In the genomic region with DNA sequence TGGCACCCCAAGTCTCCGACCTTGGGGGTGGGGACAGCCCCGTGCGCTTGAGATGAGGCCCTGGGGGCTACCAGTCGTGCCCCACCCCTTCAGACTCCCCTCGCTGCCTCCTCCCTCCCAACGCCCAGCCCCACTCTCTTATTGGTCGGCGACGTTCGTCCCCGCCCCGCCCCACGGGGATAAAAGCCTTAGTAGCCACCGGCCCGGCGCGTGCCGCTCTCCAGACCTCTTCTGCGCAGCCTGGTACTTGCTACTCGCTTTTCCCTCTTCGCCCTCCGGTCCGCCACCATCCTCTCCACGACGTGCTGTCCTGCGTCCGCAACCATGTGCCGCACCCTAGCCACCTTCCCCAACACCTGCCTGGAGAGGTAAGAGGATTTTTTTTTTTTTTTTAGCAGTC, we compare ENCODE assay signal across 9 mouse cellular contexts. TPM values are rescaled to one million over a fixed set of nuclear protein-coding genes. Genes with fewer than 3 reads are reported as not detected.
DNase-seq lines count a peak whose midpoint lies in the region; ATAC-seq and TF ChIP-seq lines count a peak whose summit lies in the region.
"Had no signal": no experiment of that assay in that cellular context is flagged by ENCODE, and none has a peak within 500 bp of the region (broad histone marks: within the 10 kb centered on the region; RNA-seq: fewer than 3 reads in every experiment).

A gene (plus strand): TSS at position 205 of the 400 bp plus-strand sequence.

- peak within 1 kb of the TSS; percentile 31 for H3K4me3 ChIP-seq in C2C12 (ENCODE audit: insufficient read depth, poor library complexity, severe bottlenecking)
- H3K4me3 ChIP-seq in forebrain, embryonic 11.5 days (ENCODE audit: low read depth, low read length): peak within 1 kb of the TSS; percentile 52
- peak within 1 kb of the TSS; percentile 59 for H3K4me3 ChIP-seq in lung, adult 2 months (replicated peaks; ENCODE audit: extremely low read depth, low read depth, low read length)
- H3K4me3 ChIP-seq in neural tube, embryonic 15.5 days (replicated peaks): peak within 1 kb of the TSS; percentile 47

- peak within 1 kb of the TSS; percentile 89 for H3K4me2 ChIP-seq in forebrain, embryonic 11.5 days (ENCODE audit: low read depth, low read length, severe bottlenecking)
- peak within 1 kb of the TSS; percentile 87 for H3K4me2 ChIP-seq in neural tube, embryonic 15.5 days

- peaks cover 20% of the 10 kb centered on the region for H3K4me1 ChIP-seq in forebrain, embryonic 11.5 days (replicated peaks; ENCODE audit: control insufficient read depth, insufficient read depth, low read length)
- H3K4me1 ChIP-seq in lung, adult 2 months (ENCODE audit: control insufficient read depth, insufficient read depth, low read length): peaks cover 2% of the 10 kb centered on the region; the same call in 1 of the 2 replicates
- peaks cover 53% of the 10 kb centered on the region for H3K4me1 ChIP-seq in neural tube, embryonic 15.5 days

- no peaks in the 10 kb centered on the region for H3K79me3 ChIP-seq in C2C12 (ENCODE audit: low read depth)

- peak within 1 kb of the TSS; percentile 61 for H3K9ac ChIP-seq in forebrain, embryonic 11.5 days (ENCODE audit: low read length)
- H3K9ac ChIP-seq in neural tube, embryonic 15.5 days (replicated peaks): peak within 1 kb of the TSS; percentile 47

- intact Hi-C loops in heart, postnatal 10 days (cut with DNase I): no loop called here

- no peaks in the 10 kb centered on the region for H3K9me3 ChIP-seq in forebrain, embryonic 11.5 days (ENCODE audit: control insufficient read depth, low read length)
- no peaks in the 10 kb centered on the region for H3K9me3 ChIP-seq in neural tube, embryonic 15.5 days (replicated peaks)

- H3K27ac ChIP-seq in forebrain, embryonic 11.5 days (ENCODE audit: low read depth, low read length): no peak within 1 kb of the TSS
- H3K27ac ChIP-seq in neural tube, embryonic 15.5 days (replicated peaks): no peak within 1 kb of the TSS

- no peaks in the 10 kb centered on the region for H3K79me2 ChIP-seq in C2C12 (ENCODE audit: control insufficient read depth, insufficient read depth)

- peak; percentile 92 for DNase-seq in brain, embryonic 14.5 days (ENCODE audit: low read depth)
- DNase-seq in forebrain, embryonic 11.5 days (ENCODE audit: low spot score): peak; percentile 89
- DNase-seq in heart, postnatal 10 days: peak; percentile 86 to 88
- DNase-seq in kidney, postnatal 25 days: peak; percentile 81 to 88
- DNase-seq in lung, adult 2 months: peak; percentile 56
- peak; percentile 73 to 78 for DNase-seq in thymus, postnatal 10 days (ENCODE audit: low spot score in 2 of 2)

- TF ChIP-seq POLR2A in brain, embryonic 14.5 days (IDR thresholded peaks at IDR 0.05; ENCODE audit: borderline replicate concordance, extremely low read depth, insufficient read depth, insufficient read length, poor library complexity, severe bottlenecking): peak; percentile 55; the same call in 1 of the 2 replicates
- TF ChIP-seq POLR2A in lung, adult 2 months (IDR thresholded peaks at IDR 0.05; ENCODE audit: borderline replicate concordance, extremely low read depth, low read depth, low read length): peak; percentile 39; the same call in 1 of the 2 replicates

- H3K27me3 ChIP-seq in C2C12 (ENCODE audit: control insufficient read depth, insufficient read depth, insufficient read length): no peaks in the 10 kb centered on the region
- H3K27me3 ChIP-seq in forebrain, embryonic 11.5 days (ENCODE audit: control insufficient read depth, insufficient read depth, low read length): peaks cover 5% of the 10 kb centered on the region; the same call in 1 of the 2 replicates
- no peaks in the 10 kb centered on the region; the same call in 1 of the 2 replicates for H3K27me3 ChIP-seq in neural tube, embryonic 15.5 days (replicated peaks)

- WGBS in forebrain, embryonic 11.5 days: under 1% methylated on average over 28 of the region's 28 CpGs
- 2% methylated on average over 28 of the region's 28 CpGs for WGBS in lung, adult 2 months
- under 1% methylated on average over 28 of the region's 28 CpGs for WGBS in neural tube, embryonic 15.5 days

- ATAC-seq in forebrain, embryonic 11.5 days (replicated peaks; ENCODE audit: low FRiP score): peak; percentile 85
- peak; percentile 60 for ATAC-seq in neural tube, embryonic 15.5 days (ENCODE audit: low FRiP score)

- TF ChIP-seq CTCF in C2C12 (IDR thresholded peaks at IDR 0.05; ENCODE audit: control insufficient read depth, insufficient read depth, insufficient read length): no peak
- TF ChIP-seq CTCF in brain, embryonic 14.5 days (IDR thresholded peaks at IDR 0.05; ENCODE audit: borderline replicate concordance, extremely low read depth, insufficient read depth, insufficient read length): no peak
- no peak for TF ChIP-seq CTCF in lung, adult 2 months (IDR thresholded peaks at IDR 0.05; ENCODE audit: insufficient read depth, low read length)

- peak within 1 kb of the TSS; percentile 50 for H3ac ChIP-seq in C2C12 (ENCODE audit: control insufficient read depth, insufficient read length, low read depth)

- no peaks in the 10 kb centered on the region for H3K36me3 ChIP-seq in C2C12 (ENCODE audit: control insufficient read depth, insufficient read depth)
- no peaks in the 10 kb centered on the region; the same call in 1 of the 2 replicates for H3K36me3 ChIP-seq in forebrain, embryonic 11.5 days (ENCODE audit: control insufficient read depth, insufficient read depth, low read length)
- H3K36me3 ChIP-seq in neural tube, embryonic 15.5 days: no peaks in the 10 kb centered on the region

TF ChIP-seq in C2C12, 6 proteins besides CTCF, POLR2A, EP300 and RAD21:
- TF ChIP-seq FOSL1 (IDR thresholded peaks at IDR 0.05; ENCODE audit: insufficient read depth, low read length, poor library complexity, severe bottlenecking) (no peak), MYOD1 (IDR thresholded peaks at IDR 0.05; ENCODE audit: control insufficient read depth, insufficient read length, low read depth) (no peak), MAX (IDR thresholded peaks at IDR 0.05) (no peak), USF1 (IDR thresholded peaks at IDR 0.05; ENCODE audit: low read depth) (no peak), CEBPB (IDR thresholded peaks at IDR 0.05; ENCODE audit: low read depth) (no peak), MYOG (IDR thresholded peaks at IDR 0.05; ENCODE audit: control insufficient read depth, extremely low read depth, insufficient read length) (no peak)
TF ChIP-seq in C2C12: peak in this region for 0.

RNA-seq across cellular contexts. Expression of the gene that starts here (rescaled TPM):
- 2.8 TPM for polyA plus RNA-seq in C2C12 (2012; fragmentation: generic; extraction: Trizol)
- 22.8 and 35.5 TPM in 2 replicates for polyA plus RNA-seq in brain, embryonic 14.5 days (2012; rRNA removed)
- 24.3 and 25.3 TPM in 2 replicates for polyA plus RNA-seq in forebrain, embryonic 11.5 days (2014; fragmentation: Nextera tagmentation; extraction: Ambion mirVana)
- total RNA-seq in heart, postnatal 10 days (2021): 1 to 10 TPM; 2.4 to 3.5 TPM
- polyA plus RNA-seq in lung, adult 2 months (2012; rRNA removed): 0.71 and 0.76 TPM in 2 replicates
- 11.3 and 14.3 TPM in 2 replicates for polyA plus RNA-seq in neural tube, embryonic 15.5 days (2015; fragmentation: Nextera tagmentation; extraction: Ambion mirVana)
- total RNA-seq: MEL had no signal

Comparison
In these comparisons a context has a peak if more than half of its experiments do, and no peak if none do; other contexts are left out.
1. Peak in DNase-seq and H3K4me3 ChIP-seq in lung, adult 2 months; RNA of the gene not detected or under 1 TPM.